Mouse (Mus musculus): ENCODE results near the gene Morc1.

DNA sequence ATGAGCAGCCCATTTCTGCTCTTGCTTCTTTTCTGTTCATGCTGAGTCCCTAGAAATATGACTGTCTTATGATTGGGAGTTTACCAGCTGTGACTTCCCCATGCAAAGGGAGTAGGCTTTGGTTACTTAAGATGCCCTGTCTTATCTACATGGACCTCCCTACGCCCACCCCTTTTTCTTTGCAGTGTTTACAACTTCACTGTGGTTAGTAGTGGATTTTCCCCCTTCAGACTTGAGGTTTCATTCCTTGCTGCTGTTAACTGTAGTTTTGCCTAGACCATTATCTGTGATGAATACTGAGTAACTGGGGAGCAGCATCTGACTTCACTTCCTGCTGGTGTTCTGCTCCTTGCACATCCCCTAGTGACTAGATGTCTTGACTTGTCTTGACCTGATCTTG, 247.0 kb downstream of the Morc1 start:
- TF ChIP-seq CTCF (IDR thresholded peaks at IDR 0.05; ENCODE audit: insufficient read depth, low read length) = no peak
- no peak for TF ChIP-seq POLR2A (IDR thresholded peaks at IDR 0.05; ENCODE audit: borderline replicate concordance, extremely low read depth, low read depth, low read length)
